Mouse (Mus musculus): ENCODE measurements around the gene Swi5. TPM values are rescaled to one million over a fixed set of nuclear protein-coding genes. Genes with fewer than 3 reads are reported as not detected.

Gene Swi5
- total RNA-seq, 4 experiments from 2014 or later: 204 to 222 (median 213) TPM

DNA sequence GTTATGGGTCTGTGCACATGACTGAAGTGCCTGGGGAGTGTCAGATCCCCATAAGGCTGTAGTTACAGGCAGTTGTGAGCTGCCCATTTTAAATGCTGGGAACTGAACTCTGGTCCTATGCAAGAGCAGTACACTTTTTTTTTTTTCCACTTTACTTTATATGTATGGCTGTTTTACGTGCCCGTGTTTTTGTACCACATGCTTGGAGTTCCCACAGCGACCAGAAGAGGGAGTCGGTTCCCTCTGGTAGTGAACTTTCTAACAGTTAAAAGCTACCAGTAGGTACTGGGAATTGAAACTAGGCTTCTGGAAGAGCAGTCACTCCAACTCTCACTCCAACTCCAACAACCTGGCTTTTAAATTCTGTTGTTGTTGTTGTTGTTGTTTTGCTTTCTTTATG, 27.2 kb downstream of the Swi5 start:
- no peak for DNase-seq (ENCODE audit: low spot score in 2 of 2)

DNA sequence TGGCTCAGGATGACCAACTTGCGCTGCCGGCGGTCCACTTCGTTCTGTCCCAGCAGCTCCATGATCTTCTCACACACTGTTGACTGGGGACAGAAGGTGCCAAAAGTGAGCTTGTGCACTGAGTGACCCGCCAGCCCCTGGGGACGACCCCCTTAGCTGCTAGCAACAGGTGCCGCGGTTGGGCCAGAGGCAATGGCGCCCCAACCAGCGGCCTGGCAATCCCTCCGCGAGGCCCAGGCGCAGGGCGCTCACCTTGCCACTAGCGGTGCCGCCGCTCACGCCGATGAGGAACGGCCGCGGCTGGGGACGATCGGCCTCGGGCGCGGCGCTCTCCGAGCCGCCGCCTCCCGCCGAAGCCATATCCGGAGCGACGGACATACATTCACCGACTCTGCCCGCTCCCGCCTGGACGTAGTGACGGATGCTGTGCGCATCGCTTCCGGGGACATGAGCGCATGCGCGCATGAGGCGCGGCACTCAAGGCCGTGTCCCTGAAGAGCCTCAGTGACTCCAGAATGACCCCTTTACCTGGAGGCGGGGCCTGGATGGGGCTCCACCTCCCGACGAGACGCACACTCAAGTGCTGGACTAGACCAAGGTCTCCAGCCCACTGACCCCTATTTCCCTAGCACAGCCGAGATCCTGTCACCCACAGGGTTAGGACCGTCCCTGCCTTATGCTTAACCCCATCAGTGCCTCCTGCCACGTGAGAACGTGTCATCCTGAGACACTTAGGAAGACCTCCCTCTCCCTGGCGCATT, 28.0 kb downstream of the Swi5 start, which contains the start of gene Uck1:
Gene Uck1, minus strand, starts transcription at position 503 of the 761 bp plus-strand sequence.
- peak; percentile 79 to 91 for DNase-seq (ENCODE audit: low spot score in 2 of 2)

DNA sequence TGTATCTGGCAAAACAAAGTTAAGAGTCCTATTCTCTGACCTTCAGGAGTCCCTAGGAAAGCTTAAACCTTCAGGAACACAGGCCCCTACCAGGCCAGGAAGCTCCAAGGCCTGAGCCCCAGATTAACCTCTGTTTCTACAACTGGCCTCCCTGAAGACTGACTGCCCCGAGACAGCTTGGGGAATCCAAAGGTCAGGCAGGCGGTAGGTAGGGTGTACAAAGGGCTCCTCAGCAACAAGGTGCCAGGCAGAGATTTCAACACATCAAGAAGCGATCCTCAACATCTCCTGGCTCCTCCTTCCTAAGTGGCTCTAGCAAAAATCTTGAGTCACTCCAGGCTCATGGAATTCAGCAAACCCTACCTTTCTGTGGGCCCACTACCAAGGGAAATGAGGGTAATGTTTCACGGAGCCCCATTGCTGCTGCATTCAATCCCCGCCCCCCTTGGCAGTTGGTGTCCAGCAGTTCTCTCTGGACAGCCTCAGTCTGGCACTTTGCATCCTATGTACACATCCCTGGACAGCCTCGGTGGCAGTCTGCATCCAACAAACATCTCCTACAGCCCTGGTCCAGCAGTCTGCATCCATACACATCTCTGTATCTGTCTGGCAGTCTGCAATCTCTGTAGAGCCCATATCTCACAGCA, 28.9 kb downstream of the Swi5 start:
- no peak for DNase-seq (ENCODE audit: low spot score in 2 of 2)

DNA sequence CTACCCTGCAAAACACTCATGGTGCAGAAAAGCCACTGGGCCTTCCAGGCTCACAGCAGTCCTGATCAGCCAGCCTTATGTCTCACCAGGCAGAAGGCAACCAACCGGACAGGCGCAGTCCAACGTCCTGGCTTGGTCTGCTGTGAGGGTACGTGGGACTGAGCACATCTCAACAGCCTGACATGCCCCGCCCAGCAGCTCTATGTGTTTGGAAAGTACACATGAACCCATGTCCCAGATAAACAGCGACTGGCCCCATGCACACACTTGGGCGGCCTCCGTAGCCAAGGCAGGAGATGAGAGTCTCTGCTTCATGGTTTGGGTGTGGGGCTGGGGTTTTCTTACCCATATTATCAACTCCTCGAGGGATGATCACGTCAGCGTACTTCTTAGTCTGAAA, 31.6 kb downstream of the Swi5 start:
- no peak for DNase-seq (ENCODE audit: low spot score in 2 of 2)

DNA sequence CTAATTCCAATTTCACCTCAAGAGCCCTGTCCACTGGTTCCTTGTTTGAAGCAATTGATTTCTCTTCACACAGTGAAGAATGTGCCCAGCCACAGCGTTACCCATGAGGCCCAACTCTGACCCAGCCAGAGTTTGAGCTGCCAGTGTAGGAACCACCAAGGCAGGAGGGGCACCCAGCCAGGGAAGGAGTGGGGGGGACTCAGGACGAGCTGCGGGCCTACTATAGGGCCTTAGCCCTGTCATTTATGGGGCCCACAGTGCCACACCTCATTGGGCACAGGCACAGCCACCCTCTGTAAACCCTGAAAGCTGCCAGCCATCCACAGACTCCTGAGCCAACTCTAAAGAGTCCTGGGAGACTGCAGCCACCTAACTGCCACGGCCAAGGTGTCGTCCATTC, 33.3 kb downstream of the Swi5 start:
- no peak for DNase-seq (ENCODE audit: low spot score in 2 of 2)

DNA sequence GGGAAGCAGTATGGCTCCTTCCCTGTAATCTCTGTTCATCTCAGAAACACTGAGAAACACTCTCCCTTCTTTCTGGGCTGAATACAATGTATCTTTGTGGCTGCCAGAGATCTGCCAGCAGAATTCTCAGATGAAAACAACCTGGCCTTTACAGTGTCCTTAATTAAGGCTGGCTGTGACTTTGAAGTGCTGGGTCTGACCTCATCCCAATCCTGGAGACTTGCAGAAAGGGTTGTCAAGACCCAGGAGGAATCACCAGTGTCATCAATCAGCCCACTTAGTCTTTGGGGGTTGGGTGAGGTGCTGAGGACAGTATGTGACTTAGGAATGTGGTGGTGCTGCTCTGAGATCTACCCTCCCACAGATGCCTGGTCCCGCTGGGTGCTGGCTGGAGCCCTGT, 34.5 kb downstream of the Swi5 start:
- DNase-seq (ENCODE audit: low spot score in 2 of 2): no peak

DNA sequence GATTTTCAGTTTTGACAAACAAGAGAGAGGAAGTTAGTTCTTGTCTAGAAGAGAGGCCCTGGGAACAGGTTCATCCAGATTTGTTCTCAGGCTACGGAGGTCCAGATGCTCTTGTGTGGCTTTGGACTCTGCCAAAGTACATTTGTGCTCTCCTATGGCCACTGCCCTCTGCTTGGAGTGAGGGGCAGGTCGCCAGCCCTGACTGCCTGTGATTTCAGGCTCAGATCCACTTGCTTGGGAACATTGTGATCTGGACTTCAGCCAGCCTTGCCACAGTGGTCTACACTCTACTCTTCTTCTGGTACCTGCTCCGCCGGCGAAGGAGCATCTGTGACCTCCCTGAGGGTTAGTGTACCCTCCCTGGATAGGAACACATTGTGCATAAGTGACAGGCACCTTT, 35.2 kb downstream of the Swi5 start:
- DNase-seq (ENCODE audit: low spot score in 2 of 2): no peak

DNA sequence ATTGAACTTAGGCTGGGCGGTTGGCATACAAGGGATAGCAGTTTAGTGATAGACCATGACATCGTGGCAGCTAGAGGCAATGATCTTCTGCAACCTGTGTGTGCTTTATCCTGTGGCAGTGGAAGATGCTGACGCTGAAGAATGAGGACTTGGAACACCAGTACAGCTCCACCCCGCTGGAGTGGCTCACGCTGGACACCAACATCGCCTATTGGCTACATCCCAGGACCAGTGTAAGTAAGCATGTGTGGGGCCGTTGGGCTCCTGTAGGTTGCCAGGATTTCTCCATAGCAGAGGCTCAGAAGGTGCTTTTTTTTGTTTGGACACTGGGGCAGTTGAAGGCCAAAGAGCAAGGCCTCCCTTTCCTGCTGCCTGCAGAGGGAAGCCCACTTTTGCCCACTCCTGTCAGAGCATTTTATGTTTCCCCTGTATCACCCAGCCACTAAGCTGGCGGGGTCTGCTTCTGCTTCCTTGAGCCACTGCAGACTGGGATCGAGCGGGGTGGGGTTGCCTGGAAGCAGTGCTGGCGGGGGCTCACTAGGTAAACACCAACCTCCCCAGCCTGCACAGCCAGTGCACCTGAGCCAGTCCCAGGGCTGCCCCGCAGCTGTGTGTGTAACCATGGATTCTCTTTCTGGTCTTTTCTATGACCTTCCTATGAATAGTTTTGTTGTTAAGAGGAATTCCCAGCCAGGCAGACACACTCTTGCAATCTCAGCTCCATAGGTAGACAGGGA, 35.9 kb downstream of the Swi5 start:
- DNase-seq (ENCODE audit: low spot score in 2 of 2): no peak

DNA sequence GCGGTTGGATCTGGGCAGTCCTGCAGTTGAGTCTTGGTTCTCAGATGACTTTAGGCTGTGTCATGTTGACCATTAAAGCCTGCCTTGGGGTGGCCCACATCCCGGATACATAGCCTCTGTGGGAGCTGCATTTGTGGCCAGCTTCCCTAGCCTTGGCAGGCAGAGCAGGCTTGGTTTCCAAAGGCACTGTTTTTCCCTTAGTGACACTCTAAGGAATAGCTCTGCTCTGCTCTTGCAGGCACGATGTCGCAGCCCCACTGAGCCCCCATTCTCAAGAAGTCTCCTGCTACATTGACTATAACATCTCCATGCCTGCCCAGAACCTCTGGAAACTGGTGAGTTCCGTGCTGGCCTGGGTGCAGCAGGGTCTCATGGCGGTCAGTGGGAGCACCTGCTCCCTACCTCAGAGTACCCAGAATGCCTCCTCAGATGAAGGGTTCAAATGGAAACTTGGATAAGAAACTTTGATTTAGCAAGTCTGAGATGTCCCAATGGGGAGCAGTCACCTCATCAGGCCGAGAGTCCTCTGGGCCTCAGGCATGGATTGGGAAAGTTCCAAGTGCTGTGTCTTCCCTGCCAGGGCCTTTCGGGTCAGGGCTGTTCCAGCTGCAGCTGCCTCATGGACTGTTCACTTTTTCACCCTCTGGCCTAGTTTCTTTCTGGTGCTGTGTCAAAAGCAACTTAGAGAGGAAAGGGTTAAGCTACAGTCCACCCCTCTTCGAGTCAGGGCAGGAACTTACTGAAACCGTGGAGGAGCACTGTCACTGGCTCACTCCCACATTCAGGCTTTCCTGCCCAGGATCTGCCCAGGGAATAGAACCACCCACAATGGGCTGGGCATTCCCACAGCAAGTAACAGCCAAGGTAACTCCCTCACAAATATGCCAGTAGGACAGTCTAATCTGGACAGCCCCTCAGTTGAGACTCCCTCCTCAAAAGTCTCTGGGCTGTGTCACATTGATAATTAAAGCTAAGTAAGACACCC, 39.2 kb downstream of the Swi5 start:
- no peak for DNase-seq (ENCODE audit: low spot score in 2 of 2)

DNA sequence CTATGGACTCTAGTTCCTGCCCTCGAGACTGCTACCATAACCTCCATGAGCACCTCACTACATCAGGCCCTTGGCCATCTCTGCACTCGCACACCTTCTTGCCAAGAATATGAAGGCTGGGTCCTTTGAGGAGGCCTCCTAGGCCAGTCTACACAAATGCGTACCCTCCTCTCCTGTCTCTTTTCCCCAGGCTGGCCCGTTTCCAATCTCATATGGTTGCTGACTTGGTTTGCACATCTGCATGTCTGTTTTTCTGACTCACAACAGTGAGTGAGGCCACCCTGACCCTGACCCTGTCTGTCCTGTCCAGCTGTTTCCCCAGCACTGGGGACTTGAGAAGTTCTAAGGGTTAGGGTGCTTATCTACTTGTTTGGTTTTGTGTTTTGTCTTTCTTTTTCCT, 41.1 kb downstream of the Swi5 start:
- DNase-seq (ENCODE audit: low spot score in 2 of 2): no peak

DNA sequence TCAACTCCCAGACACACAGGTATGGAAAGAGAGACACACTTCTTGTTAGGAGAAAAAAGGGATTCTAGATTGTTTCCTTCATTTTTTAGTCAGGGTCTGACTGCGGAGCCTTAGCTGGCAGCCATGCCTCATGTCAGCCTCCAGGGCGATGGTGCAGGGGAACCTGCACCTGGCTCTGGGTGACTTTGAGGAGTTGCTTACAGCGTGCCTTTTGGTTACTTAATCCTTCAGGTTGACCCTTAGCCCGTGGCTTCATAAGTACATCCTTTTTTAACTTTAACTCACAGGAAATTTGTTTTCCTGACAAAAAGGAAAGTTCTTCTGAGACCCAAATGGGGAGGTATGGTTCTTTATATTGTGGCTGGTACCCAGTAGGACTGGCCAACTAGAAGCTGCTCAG, 44.9 kb downstream of the Swi5 start:
- no peak for DNase-seq (ENCODE audit: low spot score in 2 of 2)

DNA sequence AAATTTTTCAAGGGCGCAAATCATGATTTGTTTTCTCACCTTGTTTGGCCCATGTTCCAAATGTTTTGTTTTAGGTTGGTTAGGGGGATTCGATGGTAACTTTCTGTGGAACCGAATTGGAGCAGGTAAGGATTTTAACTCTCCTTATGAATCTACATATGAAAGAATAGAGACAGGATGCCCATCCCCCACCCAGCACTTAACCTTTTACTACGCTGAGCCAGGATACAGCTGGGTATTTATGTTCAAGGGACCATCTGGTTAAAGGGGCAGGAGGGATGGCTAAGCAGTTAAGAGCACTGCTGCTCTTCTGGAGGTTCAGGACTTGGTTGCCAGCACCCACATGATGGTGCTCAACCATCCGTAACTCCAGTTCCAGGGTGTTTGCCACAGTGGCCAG, 47.3 kb downstream of the Swi5 start:
- DNase-seq (ENCODE audit: low spot score in 2 of 2): no peak

DNA sequence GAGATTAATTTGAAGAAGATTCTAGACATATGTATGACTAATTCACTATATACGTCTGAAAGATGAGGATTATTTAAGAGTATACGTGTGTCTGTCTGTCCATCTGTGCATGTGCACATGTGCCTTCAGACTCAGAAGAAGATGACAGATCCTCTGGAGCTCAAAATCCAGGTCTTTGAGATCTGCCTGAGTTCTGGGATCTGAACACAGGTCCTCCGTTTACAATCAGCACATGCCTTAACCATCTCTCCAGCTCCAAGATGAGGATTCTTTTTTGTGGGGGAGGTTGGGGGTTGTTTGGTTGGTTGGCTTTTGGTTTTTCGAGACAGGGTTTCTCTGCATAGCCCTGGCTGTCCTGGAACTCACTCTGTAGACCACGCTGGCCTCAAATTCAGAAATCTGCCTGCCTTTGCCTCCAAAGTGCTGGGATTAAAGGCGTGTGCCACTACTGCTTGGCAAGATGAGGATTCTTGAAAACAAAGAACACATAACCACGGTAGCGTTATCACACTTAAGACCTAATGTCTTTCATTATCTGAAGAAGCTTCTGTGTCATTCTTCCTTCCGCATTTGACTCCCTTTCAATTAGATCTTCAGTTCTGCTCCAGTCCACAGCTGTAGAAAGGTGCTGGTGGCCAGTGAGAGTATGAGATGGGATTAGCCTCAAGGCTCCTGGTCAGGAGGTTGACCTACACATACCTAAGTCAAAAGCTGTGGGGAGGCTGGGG, 49.0 kb downstream of the Swi5 start:
- no peak for DNase-seq (ENCODE audit: low spot score in 2 of 2)

DNA sequence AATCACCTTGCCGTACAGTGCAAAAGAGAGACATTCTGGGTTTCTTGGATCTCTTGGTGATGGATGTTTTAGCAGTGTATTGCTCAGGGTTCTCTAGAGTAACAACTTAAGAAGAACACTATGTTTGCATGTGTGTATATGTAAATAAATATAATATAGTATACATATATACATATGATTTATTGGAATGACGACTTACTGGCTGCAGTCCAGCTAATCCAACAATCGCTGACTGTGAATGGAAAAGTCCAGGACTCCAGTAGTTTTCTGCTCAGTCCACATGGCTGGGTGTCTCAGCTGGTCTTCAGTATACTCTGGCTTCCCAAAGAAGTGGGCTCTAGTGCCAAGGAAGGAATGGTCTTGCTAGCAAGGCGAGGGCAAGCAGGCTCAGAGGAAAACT, 50.3 kb downstream of the Swi5 start:
- no peak for DNase-seq (ENCODE audit: low spot score in 2 of 2)

DNA sequence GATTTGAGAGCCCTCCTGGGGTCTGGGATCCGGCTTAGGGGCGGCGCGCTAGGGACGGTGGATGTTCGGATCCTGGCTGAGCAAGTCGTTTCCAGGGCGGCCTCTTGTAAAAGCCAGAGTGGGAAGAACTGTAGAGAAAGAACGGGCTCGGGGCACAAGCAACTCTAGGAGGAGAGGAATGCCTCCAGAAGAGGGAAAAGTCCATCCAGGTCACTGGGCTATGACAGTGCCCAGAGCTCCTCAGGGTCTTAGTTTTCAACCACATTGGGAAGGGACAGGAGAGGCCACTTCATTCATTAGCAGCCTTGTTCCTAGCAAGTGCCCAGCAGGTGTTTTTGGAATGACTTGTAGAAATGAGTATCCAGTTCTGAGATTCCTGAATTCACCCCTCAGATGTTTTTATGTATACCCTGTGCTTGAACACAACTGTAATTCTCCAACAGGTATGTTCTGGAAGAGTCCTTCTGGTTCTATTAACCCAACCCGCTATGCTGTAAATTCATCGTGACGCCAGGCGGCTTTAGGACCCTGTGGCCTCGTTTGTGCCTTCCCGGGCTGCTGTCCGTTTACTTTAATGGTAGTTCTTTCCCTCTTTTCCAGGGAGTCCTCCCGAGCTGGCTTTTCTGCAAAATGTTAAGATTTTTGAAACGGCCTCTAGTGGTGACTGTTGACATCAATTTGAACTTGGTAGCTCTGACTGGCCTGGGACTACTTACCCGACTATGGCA, 51.0 kb downstream of the Swi5 start:
- DNase-seq (ENCODE audit: low spot score in 2 of 2): no peak

DNA sequence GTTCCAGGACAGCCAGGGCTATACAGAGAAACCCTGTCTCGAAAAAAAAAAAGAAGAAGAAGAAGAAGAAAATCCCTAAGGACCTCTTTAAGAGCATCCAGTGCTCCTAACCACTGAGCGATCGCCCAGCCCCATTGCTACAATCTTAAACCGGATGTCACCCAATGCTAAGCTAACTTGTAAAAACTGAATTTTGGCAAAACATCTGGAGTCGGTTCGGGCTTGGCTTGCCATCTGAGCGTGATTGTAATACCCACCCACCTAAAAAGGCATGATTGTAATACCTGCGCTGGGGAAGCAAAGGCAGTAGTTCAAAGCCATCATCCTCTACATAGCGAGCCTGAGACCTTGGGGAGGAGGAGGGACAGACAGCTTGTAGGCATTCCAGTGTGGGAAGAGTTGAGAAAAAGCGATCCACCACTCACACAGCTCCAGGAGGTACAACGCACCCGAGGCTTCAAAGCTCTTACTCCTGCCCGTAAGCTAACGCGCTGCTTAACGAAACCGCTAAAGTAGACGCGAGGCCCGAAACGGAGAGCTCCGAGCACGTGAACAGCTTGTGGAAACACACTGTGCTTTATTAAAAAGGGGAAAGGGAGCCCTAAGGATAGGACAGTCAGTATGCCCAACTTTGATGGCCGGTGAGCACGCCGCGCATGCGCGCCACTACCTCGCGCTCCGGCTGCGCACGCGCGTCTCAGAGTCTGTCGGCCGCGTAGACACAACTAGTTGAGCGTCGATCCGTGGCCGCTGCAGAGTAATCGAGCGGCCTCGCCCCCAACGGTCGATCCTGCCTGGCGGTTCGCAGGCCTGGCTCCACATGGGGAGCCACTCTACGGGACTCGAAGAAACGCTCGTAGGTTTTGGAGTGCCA, 51.8 kb downstream of the Swi5 start, which contains the start of gene Pomt1:
Gene Pomt1, plus strand, starts transcription at position 705 of the 874 bp plus-strand sequence.
- peak; percentile 84 to 89 for DNase-seq (ENCODE audit: low spot score in 2 of 2)

DNA sequence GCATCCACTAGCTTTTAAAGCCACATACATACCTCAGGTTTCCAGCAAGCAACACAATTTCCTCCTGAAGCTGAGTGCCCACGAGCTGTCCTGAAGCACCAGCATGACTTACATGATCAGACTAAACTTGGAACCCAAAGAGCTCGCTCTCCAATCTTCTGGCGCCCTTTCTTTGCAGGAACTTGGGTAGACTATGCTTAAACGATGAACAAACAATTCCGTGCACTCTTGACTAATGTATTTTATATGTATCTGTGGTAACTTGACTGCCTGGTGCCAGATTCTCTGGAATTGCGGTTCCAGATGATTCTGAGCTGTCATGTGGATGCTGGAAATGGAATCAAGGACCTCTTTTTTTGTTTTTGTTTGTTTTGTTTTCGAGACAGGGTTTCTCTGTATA, 52.4 kb downstream of the Swi5 start:
- no peak for DNase-seq (ENCODE audit: low spot score in 2 of 2)

Measured in left cerebral cortex, adult 8-10 months (tissue).